Mouse (Mus musculus) brain, embryonic 18.5 days (tissue): ENCODE measurements around the gene Dab1.

Source experiments
- DNase-seq: peaks from one replicate; pipeline ENCODE4 v3.0.0-alpha.2; 2012; ENCODE audit warnings: low read depth, low spot score

Dab1 gene

DNA sequence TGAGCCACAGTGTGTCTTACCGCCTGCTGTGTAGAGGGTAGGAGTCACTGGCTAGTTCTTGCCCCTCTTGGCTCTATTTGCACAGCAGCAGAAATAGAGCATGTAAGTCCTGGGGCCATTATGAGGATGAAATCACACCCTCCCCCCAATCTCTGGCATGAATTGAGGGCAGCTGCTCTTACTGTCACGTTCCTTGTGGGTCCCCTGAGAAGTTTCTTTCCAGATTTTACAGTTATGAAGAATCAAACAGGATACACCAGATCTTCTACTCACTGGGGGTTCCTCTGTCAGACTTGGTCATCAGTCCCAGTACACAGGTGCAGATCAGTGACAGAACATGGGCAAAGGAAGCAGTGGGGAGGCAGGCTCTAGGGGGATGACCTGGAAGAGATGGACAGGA is 825.8 kb downstream of the Dab1 start:
- no peak for DNase-seq

- no peak for DNase-seq
Measured at GRCm38 (mm10) chr4:104448199-104448598, 829.0 kb downstream of the Dab1 start.

- no peak for DNase-seq
Measured at GRCm38 (mm10) chr4:104450645-104451044, 831.5 kb downstream of the Dab1 start.

DNA sequence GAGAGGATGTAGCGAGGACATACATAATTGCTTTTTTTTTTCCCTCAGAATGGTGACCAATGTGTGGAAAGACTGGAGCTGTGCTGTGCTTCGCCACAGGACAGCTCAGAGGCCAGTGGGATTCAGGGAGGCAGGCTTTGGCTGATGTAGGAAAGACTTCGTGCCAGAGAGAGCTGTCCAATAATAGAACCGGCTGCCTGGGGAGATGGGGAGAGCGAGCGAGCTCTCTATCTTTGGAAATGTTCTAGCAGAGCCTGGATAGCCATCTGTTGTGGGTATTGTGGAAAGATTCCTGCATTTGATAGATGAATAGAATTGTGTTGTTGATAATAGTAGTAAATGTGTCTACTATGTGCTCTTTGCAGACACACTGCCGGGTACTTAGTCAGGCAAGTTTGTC is 833.4 kb downstream of the Dab1 start:
- DNase-seq = peak; percentile 47

DNA sequence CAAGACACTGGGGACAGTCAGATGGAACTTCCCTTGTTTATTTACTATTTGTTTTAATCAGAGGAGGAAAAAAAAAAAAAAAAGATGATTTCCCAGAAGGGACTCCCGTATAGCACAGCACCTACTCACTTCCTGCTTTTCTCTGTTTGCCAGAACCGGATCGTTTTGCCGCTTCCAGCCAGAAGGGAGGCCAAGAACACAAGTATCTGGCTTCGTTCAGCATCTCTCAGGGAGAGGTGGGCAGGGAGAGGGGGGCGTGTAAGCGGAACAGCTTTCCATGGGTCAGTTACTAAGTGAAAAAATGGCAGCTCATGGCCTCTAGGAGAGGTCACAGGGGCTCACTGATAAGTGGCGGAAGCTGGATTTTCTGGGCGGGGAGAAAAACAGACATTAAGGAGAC is 836.0 kb downstream of the Dab1 start:
- no peak for DNase-seq

DNA sequence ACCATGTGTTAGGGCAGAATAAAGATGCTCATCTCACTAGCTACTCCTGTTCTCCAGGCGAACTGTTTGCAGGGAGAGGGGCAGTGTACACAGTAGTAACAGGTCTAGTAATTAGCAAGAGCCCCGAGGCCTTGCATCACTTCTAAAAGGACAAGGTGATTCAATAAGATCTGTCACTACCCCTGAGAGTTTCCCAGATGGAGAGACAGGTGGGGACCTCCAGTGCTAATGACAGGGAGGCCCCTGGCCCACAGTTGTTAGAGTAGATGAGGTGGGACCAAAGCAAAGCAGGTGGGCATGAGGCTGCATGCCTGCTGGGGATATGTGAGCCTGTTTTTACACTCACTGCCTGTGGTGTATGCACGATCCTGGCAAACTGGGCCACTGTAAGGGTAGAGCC is 836.6 kb downstream of the Dab1 start:
- DNase-seq = no peak

DNA sequence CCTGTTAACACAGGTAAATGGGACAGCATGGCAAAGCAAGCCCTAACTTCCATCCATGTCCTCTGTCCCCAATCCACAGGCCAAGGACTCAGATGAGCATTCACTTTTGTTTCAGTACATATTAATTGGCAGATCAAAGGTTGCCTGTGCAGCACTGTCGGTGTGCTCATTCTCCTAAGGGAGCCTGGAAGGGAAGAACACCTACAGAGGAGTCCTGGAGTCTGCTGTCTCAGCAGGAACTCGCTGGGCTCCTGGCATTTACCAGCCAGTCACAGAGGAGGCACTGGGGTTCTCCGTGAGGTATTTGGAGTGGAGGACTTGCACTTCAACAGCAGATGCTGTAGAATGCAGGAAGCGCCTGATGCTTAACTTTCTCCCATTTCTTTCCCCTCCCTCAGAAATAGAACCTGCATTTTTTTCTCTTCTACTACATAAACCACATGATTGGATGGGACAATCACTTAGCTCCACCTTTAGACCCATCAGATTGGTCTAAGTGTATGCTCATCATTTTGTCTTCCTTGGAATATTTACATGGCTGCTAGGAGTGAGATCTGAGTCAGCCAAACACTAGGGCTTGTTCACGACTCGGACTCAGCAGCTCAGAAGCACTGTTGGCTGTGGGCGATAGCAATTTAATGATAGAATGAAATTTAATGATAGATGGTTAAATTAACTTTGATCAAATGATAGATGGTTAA is 837.2 kb downstream of the Dab1 start:
- no peak for DNase-seq

GRCm38 (mm10) chr4:104458726-104459125 is 839.6 kb downstream of the Dab1 start:
- DNase-seq = no peak

DNA sequence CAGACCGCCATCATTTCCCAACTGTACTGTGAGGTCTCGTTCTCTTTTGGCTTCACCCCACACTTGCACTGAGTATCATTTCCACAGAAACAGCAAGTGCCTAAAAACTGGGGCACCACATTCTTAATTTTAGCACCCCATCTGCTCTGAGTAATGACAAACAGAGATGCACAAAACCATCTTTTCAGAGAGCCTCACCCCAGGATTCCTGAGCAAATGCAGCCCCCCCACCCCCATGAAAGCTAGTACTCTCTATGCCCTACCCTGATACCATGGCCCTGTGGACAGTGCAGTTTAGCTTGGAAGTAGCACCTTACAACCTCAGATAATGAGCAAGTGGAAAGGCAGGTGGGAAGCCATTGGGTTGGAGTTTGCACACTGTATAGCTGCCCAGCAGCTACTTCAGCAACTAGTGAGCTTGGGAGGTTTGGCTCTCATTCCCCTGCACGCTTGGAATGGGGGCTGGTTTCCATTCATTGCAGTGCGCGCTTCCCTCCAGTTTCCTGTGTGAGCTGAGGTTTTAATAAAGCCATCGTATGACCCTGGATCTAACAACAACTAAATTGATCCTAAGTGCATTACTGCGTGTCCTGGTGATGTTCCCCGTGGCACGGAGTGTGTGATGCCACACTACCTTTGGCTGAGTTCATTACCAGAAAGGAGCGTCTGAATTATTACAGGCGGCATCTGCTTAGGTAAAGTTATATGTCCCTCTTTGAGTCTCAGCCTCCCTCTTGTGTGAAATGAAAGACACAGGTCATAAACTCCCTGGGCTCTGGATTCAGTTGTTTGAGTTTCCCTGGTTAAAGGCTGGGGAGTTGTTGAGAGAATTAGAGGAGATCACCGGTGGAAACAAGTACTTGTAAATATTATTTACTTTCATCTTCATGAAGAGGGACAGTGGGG is 842.2 kb downstream of the Dab1 start:
- DNase-seq = no peak

DNA sequence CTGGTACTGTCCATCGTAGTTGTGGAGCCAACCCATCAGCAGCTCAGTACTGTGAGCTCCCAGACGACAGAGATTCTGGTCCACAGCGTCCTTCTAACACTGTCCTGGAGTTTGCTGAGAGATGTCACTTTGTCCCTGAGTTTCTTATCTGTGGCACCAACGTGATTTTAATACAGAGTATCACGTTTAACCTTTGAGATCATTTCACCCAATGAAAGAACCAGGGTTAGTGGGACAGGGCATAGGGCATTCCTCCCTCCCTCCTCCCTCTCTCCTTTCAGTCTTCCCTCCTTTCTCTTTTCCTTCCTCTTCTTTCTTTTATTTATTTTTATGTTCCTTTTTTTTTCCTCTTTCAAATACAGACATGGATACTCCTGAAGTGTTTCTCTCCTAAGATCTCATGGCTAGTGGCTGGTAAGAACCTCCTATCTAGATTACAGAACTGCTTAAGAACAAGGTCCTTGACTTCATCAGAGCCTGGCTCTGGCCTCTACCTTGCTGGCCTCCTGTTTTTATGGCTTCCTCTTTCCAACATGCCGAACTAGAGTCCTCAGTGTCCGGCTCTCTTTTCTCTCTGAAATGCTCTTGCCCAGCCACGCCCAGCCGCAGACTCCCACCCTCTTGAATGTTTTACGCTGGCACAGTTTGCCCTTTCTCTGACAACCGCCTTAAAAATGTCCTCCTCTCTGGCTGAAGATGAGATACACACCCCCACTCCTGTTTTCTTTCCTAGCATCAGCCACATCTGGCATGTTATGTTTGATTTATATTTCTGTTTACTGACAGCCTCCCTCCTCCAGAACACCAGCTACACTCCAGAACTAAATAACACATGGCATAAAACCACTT is 844.0 kb downstream of the Dab1 start:
- no peak for DNase-seq

GRCm38 (mm10) chr4:104463781-104464170 is 844.6 kb downstream of the Dab1 start:
- DNase-seq = no peak

DNA sequence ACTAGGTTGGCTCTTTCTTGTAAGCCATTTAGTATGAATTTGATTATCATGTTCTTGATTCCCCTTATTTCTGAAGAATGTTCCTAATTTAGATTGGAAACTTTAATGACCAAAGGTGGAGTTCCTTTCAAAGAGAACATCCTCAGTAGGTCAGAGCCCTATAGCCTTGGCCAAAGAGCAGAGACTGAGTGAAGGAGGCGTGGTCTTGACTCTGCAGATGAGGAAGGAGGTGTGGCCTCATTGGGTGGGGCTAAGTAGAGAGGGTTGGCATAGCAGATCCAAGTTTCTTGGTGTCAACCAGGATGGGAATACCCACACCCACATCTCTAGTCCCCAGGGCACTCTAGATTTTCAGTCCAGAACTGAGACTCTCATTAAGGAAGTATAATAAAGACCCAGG is 846.4 kb downstream of the Dab1 start:
- DNase-seq = no peak

DNA sequence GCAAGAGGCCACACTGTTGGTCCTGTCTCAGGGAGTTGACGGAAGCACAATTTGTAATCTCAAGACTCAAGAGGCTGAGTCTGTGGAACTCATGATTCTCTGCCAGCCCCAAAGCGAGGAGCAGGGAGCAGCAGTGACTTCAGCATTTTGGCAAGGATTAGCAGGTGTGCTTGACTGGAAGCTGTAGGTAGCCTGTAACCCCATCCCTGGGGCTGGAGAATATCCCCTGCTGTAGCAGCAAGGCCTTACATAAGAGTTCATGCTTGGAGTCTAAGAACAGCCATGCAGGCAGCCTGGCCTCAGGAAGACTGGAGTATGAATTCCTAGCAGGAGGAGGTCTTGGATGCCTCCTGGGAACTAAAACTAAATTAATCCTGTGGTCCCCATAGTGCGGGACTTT is 849.5 kb downstream of the Dab1 start:
- no peak for DNase-seq

DNA sequence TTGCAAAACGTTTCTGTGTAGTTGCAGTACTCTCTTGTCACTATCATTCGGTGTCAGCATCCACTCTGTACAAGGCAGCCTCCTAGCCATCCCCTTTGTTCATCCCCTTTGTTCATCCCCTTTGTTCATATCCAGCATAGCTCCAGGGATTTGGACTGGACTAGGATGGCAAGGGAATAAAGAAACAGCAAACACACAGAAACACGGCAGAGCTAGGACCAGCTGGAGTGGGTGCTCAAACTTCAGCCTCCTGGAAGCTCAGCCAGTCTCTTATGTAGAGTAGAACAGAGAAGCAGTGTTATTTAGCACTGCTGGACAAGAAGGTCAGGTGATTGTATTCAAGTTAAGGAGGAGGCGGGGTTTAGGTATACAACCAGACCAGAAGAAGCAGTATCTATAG is 853.8 kb downstream of the Dab1 start:
- no peak for DNase-seq

- no peak for DNase-seq
Measured at GRCm38 (mm10) chr4:104476841-104477240, 857.7 kb downstream of the Dab1 start.

GRCm38 (mm10) chr4:104483948-104484347 is 864.8 kb downstream of the Dab1 start:
- DNase-seq = no peak

GRCm38 (mm10) chr4:104497221-104497620 is 878.1 kb downstream of the Dab1 start:
- no peak for DNase-seq

DNA sequence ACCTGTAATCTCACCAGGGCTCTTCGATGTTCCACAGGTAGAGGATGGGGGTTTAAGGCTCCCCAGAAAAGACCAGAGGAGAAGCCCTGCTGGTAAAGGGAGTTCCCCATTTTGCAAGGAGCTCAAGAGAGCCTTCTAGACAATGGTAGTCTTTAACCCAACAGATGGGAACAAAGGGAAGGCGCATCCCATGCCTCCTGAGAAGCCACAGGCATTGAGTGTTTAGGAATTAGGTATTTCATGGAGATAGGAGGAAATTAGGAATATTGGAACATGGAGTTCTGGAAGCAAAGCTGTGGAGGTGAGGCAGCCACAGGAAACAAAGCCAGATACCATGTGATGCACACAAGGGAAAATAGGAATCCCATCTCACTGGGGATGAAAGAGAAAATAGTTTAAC is 881.0 kb downstream of the Dab1 start:
- no peak for DNase-seq

GRCm38 (mm10) chr4:104500646-104501045 is 881.5 kb downstream of the Dab1 start:
- DNase-seq = no peak

- no peak for DNase-seq
Measured at GRCm38 (mm10) chr4:104501245-104501644, 882.1 kb downstream of the Dab1 start.

- DNase-seq = no peak
Measured at GRCm38 (mm10) chr4:104504916-104505315, 885.8 kb downstream of the Dab1 start.
